Mouse (Mus musculus) ES-E14 (cell line): ENCODE results near the gene Gm14597. TPM values are rescaled to one million over a fixed set of nuclear protein-coding genes. Genes with fewer than 3 reads are reported as not detected.

Experiments
- DNase-seq: peaks from one replicate; pipeline ENCODE4 v3.0.0-alpha.2; 2013; ENCODE audit warnings: low read depth, low spot score
- H3K27ac ChIP-seq: 2 replicates; pipeline ENCODE4 v1.5.1; 2012; ENCODE audit warnings: low read depth, mild to moderate bottlenecking, low read length, moderate library complexity, mixed read lengths; ENCODE audit not compliant: poor library complexity, insufficient read depth, severe bottlenecking
- H3K36me3 ChIP-seq: 2 replicates; pipeline ENCODE4 v1.6.1; 2012; ENCODE audit warnings: mild to moderate bottlenecking, low read length, moderate library complexity, mixed read lengths; ENCODE audit not compliant: control insufficient read depth, poor library complexity, insufficient read depth, severe bottlenecking
- H3K4me1 ChIP-seq, 2 experiments: fragments of 150-350 bp in 1 of 2; sonication (generic) in 1 of 2; 2 replicates each; pipeline ENCODE4 v1.6.1; 2012; ENCODE audit warnings: low read length in 2 of 2, mild to moderate bottlenecking in 1 of 2, mixed read lengths in 1 of 2; ENCODE audit not compliant: control insufficient read depth in 2 of 2, insufficient read depth in 2 of 2, poor library complexity in 1 of 2
- H3K4me3 ChIP-seq, 2 experiments: fragments of 150-350 bp in 1 of 2; sonication (generic) in 1 of 2; 2 replicates each; pipeline ENCODE4 v1.5.1; 2012; ENCODE audit warnings: low read length in 2 of 2, low read depth in 1 of 2, mild to moderate bottlenecking in 1 of 2, mixed read lengths in 1 of 2; ENCODE audit not compliant: insufficient read depth in 1 of 2, poor library complexity in 1 of 2, severe bottlenecking in 1 of 2
- H3K9ac ChIP-seq: 2 replicates; pipeline ENCODE4 v1.6.1; 2012; ENCODE audit warnings: low read depth, mild to moderate bottlenecking, low read length, mixed read lengths; ENCODE audit not compliant: poor library complexity, insufficient read depth, severe bottlenecking
- H3K9me3 ChIP-seq: fragments of 150-350 bp; sonication (generic); 2 replicates; pipeline ENCODE4 v1.6.1; 2012; ENCODE audit warnings: low read depth, mild to moderate bottlenecking, low read length; ENCODE audit not compliant: control insufficient read depth, insufficient read depth
- CHD2 ChIP-seq: IDR thresholded peaks from 2 replicates; pipeline ENCODE4 v1.6.1; 2014; ENCODE audit warnings: mild to moderate bottlenecking, low read depth, low read length, inconsistent platforms
- HCFC1 ChIP-seq: IDR thresholded peaks from 2 replicates; pipeline ENCODE4 v1.6.1; 2012; ENCODE audit warnings: low read length, inconsistent platforms, borderline replicate concordance; ENCODE audit not compliant: insufficient read depth
- MAFK ChIP-seq: IDR thresholded peaks from 2 replicates; pipeline ENCODE4 v1.6.1; 2014; ENCODE audit warnings: mild to moderate bottlenecking, low read depth, low read length, inconsistent platforms; ENCODE audit not compliant: insufficient read depth
- ZC3H11A ChIP-seq: IDR thresholded peaks from 2 replicates; pipeline ENCODE4 v1.6.1; 2012; ENCODE audit warnings: low read depth, mild to moderate bottlenecking, inconsistent platforms, low read length, borderline replicate concordance
- ZNF384 ChIP-seq: IDR thresholded peaks from 2 replicates; pipeline ENCODE4 v1.6.1; 2012; ENCODE audit warnings: low read depth, low read length, inconsistent platforms
- in situ Hi-C, 2 experiments: fragments of 600-800 bp; cut with MboI; formaldehyde crosslinking; loops; one replicate each; pipeline ENCODE4 v1.15.1; 2025; ENCODE audit warnings: low sequenced_read_pairs in 2 of 2, inconsistent platforms in 1 of 2; ENCODE audit not compliant: unreplicated experiment in 2 of 2
- total RNA-seq: library from RNA; depleted of rRNA; stranded (reverse); fragments of 300-350 nt; gene quantifications from 2 replicates; pipeline ENCODE4 v1.2.3, GENCODE M21; 2012; rRNA removed

Gene Gm14597
- total RNA-seq, 1 experiment = not detected

- Histone ChIP-seq H3K27ac (no peak overlapping the region), H3K36me3 (no peaks in the 10 kb centered on the region), H3K9ac (no peak overlapping the region), H3K4me3 (no peak overlapping the region), H3K9me3 (no peaks in the 10 kb centered on the region), H3K4me1 (no peaks in the 10 kb centered on the region)
- in situ Hi-C loops = no loop called here
- DNase-seq = no peak
- no peak for TF ChIP-seq ZC3H11A
- no peak for TF ChIP-seq MAFK
- no peak for TF ChIP-seq HCFC1
- TF ChIP-seq CHD2 = no peak
- no peak for TF ChIP-seq ZNF384
Observed at GRCm38 (mm10) chrX:53579311-53579710, 29.5 kb downstream of the Gm14597 start.

Other genes with a start within 250 kb of the Gm14597 start
- gene Mospd1, start 238.5 kb downstream of the Gm14597 start, total RNA-seq = 2.9 and 7.4 TPM in 2 replicates
- gene Etd, start 174.1 kb downstream of the Gm14597 start, total RNA-seq = not detected in 2 replicates
- 1.7 TPM in 1 of 2 replicates, not detected in the other for gene Rtl8c, start 947 bp downstream of the Gm14597 start, total RNA-seq
- gene Rtl8a, start 34.7 kb upstream of the Gm14597 start, total RNA-seq = 4.9 and 11.9 TPM in 2 replicates
- 6.5 and 11.7 TPM in 2 replicates for gene Rtl8b, start 61.4 kb upstream of the Gm14597 start, total RNA-seq
- gene 4930502E18Rik, start 115.8 kb upstream of the Gm14597 start, total RNA-seq = 2.2 and 4.4 TPM in 2 replicates
- gene 1700013H16Rik, start 148.9 kb upstream of the Gm14597 start, total RNA-seq = 0.26 and 10.1 TPM in 2 replicates
- gene Zfp36l3, start 167.4 kb upstream of the Gm14597 start, total RNA-seq = 0.74 and 4.4 TPM in 2 replicates
- 0.45 TPM in 1 of 2 replicates, not detected in the other for gene Xlr, start 188.7 kb upstream of the Gm14597 start, total RNA-seq